Mouse (Mus musculus): ENCODE measurements around the gene Prrg2. TPM values are rescaled to one million over a fixed set of nuclear protein-coding genes. Genes with fewer than 3 reads are reported as not detected.
"Not testable (repeated sequence)": the region's sequence is repeated elsewhere in the genome, so short reads cannot be mapped to it uniquely, and the experiment has no call there.

Gene Prrg2
- total RNA-seq, 1 experiment: 11.4 TPM

GRCm38 (mm10) chr7:45025601-45026220 is 36.8 kb downstream of the Prrg2 start:
- TF ChIP-seq HCFC1 (IDR thresholded peaks at IDR 0.05; ENCODE audit: borderline replicate concordance, insufficient read depth, low read length): no peak
- TF ChIP-seq ZC3H11A (IDR thresholded peaks at IDR 0.05; ENCODE audit: borderline replicate concordance, low read depth, low read length): no peak
- TF ChIP-seq MAFK (IDR thresholded peaks at IDR 0.05; ENCODE audit: insufficient read depth, low read depth, low read length): no peak
- no peak for TF ChIP-seq ZNF384 (IDR thresholded peaks at IDR 0.05; ENCODE audit: low read depth, low read length)
- TF ChIP-seq CHD2 (IDR thresholded peaks at IDR 0.05; ENCODE audit: low read depth, low read length): no peak
- in situ Hi-C loops (cut with MboI; ENCODE audit: low sequenced_read_pairs in 2 of 2, unreplicated experiment in 2 of 2): no loop called here
- Histone ChIP-seq H3K27ac (ENCODE audit: insufficient read depth, low read depth, low read length, poor library complexity, severe bottlenecking) (no peak overlapping the region), H3K36me3 (ENCODE audit: control insufficient read depth, insufficient read depth, low read length, poor library complexity, severe bottlenecking) (peaks cover 30% of the 10 kb centered on the region), H3K4me1 (ENCODE audit: control insufficient read depth in 2 of 2, insufficient read depth in 2 of 2, low read length in 2 of 2, poor library complexity in 1 of 2) (peaks cover 0 to 11% of the 10 kb centered on the region in 2 experiments; a peak in 1 of 4 replicates), H3K4me3 (ENCODE audit: insufficient read depth in 1 of 2, low read depth in 1 of 2, low read length in 2 of 2, poor library complexity in 1 of 2, severe bottlenecking in 1 of 2) (no peak overlapping the region), H3K9ac (ENCODE audit: insufficient read depth, low read depth, low read length, poor library complexity, severe bottlenecking) (no peak overlapping the region), H3K9me3 (ENCODE audit: control insufficient read depth, insufficient read depth, low read depth, low read length) (no peaks in the 10 kb centered on the region)
- DNase-seq (ENCODE audit: low read depth, low spot score): no peak

GRCm38 (mm10) chr7:45024281-45025248 is 37.9 kb downstream of the Prrg2 start:
- H3K9me3 ChIP-seq (ENCODE audit: control insufficient read depth, insufficient read depth, low read depth, low read length): no peaks in the 10 kb centered on the region
- TF ChIP-seq ZC3H11A (IDR thresholded peaks at IDR 0.05; ENCODE audit: borderline replicate concordance, low read depth, low read length): no peak
- TF ChIP-seq MAFK (IDR thresholded peaks at IDR 0.05; ENCODE audit: insufficient read depth, low read depth, low read length): no peak
- H3K36me3 ChIP-seq (ENCODE audit: control insufficient read depth, insufficient read depth, low read length, poor library complexity, severe bottlenecking): peaks cover 23% of the 10 kb centered on the region
- H3K27ac ChIP-seq (ENCODE audit: insufficient read depth, low read depth, low read length, poor library complexity, severe bottlenecking): no peak overlapping the region
- H3K4me1 ChIP-seq (ENCODE audit: control insufficient read depth in 2 of 2, insufficient read depth in 2 of 2, low read length in 2 of 2, poor library complexity in 1 of 2): peaks cover 0 to 12% of the 10 kb centered on the region in 2 experiments; a peak in 1 of 4 replicates
- in situ Hi-C loops (cut with MboI; ENCODE audit: low sequenced_read_pairs in 2 of 2, unreplicated experiment in 2 of 2): no loop called here
- no peak overlapping the region for H3K4me3 ChIP-seq (ENCODE audit: insufficient read depth in 1 of 2, low read depth in 1 of 2, low read length in 2 of 2, poor library complexity in 1 of 2, severe bottlenecking in 1 of 2)
- no peak for DNase-seq (ENCODE audit: low read depth, low spot score)
- H3K9ac ChIP-seq (ENCODE audit: insufficient read depth, low read depth, low read length, poor library complexity, severe bottlenecking): no peak overlapping the region

GRCm38 (mm10) chr7:45023711-45024110 is 38.8 kb downstream of the Prrg2 start:
- in situ Hi-C loops (cut with MboI; ENCODE audit: low sequenced_read_pairs in 2 of 2, unreplicated experiment in 2 of 2); H3K27ac ChIP-seq (ENCODE audit: insufficient read depth, low read depth, low read length, poor library complexity, severe bottlenecking); H3K9ac ChIP-seq (ENCODE audit: insufficient read depth, low read depth, low read length, poor library complexity, severe bottlenecking); H3K4me3 ChIP-seq (ENCODE audit: insufficient read depth in 1 of 2, low read depth in 1 of 2, low read length in 2 of 2, poor library complexity in 1 of 2, severe bottlenecking in 1 of 2); H3K9me3 ChIP-seq (ENCODE audit: control insufficient read depth, insufficient read depth, low read depth, low read length); DNase-seq (ENCODE audit: low read depth, low spot score): not testable (repeated sequence)
- Histone ChIP-seq H3K4me1 (ENCODE audit: control insufficient read depth in 2 of 2, insufficient read depth in 2 of 2, low read length in 2 of 2, poor library complexity in 1 of 2) (peaks cover 0 to 20% of the 10 kb centered on the region in 2 experiments; a peak in 2 of 4 replicates), H3K36me3 (ENCODE audit: control insufficient read depth, insufficient read depth, low read length, poor library complexity, severe bottlenecking) (peaks cover 18% of the 10 kb centered on the region)

GRCm38 (mm10) chr7:45020225-45020624 is 42.3 kb downstream of the Prrg2 start:
- in situ Hi-C loops (cut with MboI; ENCODE audit: low sequenced_read_pairs in 2 of 2, unreplicated experiment in 2 of 2): no loop called here
- DNase-seq (ENCODE audit: low read depth, low spot score): no peak
- Histone ChIP-seq H3K4me3 (ENCODE audit: insufficient read depth in 1 of 2, low read depth in 1 of 2, low read length in 2 of 2, poor library complexity in 1 of 2, severe bottlenecking in 1 of 2) (no peak overlapping the region), H3K9me3 (ENCODE audit: control insufficient read depth, insufficient read depth, low read depth, low read length) (no peaks in the 10 kb centered on the region), H3K27ac (ENCODE audit: insufficient read depth, low read depth, low read length, poor library complexity, severe bottlenecking) (no peak overlapping the region), H3K36me3 (ENCODE audit: control insufficient read depth, insufficient read depth, low read length, poor library complexity, severe bottlenecking) (no peaks in the 10 kb centered on the region), H3K9ac (ENCODE audit: insufficient read depth, low read depth, low read length, poor library complexity, severe bottlenecking) (no peak overlapping the region), H3K4me1 (ENCODE audit: control insufficient read depth in 2 of 2, insufficient read depth in 2 of 2, low read length in 2 of 2, poor library complexity in 1 of 2) (peaks cover 0 to 19% of the 10 kb centered on the region in 2 experiments; a peak in 2 of 4 replicates)
- no peak for TF ChIP-seq MAFK (IDR thresholded peaks at IDR 0.05; ENCODE audit: insufficient read depth, low read depth, low read length)
- TF ChIP-seq CHD2 (IDR thresholded peaks at IDR 0.05; ENCODE audit: low read depth, low read length): no peak
- TF ChIP-seq HCFC1 (IDR thresholded peaks at IDR 0.05; ENCODE audit: borderline replicate concordance, insufficient read depth, low read length): no peak
- TF ChIP-seq ZNF384 (IDR thresholded peaks at IDR 0.05; ENCODE audit: low read depth, low read length): no peak
- no peak for TF ChIP-seq ZC3H11A (IDR thresholded peaks at IDR 0.05; ENCODE audit: borderline replicate concordance, low read depth, low read length)
